Mouse (Mus musculus): ENCODE measurements around the gene Itgad. TPM values are rescaled to one million over a fixed set of nuclear protein-coding genes. Genes with fewer than 3 reads are reported as not detected.

The Itgad gene
- polyA plus RNA-seq (2014; fragmentation: Illumina TruSeq; extraction: RNeasy Lipid Tissue Mini Kit (QIAGEN cat#74804); ENCODE audit: low read depth, low replicate concordance): not detected

DNA sequence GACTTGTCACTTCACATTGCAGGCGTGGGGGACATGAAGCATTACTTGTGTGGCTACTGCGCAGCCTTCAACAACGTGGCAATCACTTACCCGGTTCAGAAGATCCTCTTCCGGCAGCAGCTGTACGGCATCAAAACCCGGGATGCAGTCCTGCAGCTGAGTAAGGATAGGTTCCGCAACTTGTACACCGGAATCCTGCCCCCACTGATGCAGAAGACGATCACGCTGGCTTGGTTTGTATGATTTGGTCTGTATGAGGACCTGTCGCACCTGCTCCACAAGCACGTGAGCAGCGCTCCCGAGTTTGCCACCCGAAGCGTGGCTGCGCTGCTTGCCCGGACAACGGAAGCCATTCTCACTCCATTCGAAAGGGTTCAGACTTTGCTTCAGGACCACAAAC, at the start of gene Itgad:
TSS of gene Itgad (plus strand) at position 301 of the 400 bp plus-strand sequence.

DNA sequence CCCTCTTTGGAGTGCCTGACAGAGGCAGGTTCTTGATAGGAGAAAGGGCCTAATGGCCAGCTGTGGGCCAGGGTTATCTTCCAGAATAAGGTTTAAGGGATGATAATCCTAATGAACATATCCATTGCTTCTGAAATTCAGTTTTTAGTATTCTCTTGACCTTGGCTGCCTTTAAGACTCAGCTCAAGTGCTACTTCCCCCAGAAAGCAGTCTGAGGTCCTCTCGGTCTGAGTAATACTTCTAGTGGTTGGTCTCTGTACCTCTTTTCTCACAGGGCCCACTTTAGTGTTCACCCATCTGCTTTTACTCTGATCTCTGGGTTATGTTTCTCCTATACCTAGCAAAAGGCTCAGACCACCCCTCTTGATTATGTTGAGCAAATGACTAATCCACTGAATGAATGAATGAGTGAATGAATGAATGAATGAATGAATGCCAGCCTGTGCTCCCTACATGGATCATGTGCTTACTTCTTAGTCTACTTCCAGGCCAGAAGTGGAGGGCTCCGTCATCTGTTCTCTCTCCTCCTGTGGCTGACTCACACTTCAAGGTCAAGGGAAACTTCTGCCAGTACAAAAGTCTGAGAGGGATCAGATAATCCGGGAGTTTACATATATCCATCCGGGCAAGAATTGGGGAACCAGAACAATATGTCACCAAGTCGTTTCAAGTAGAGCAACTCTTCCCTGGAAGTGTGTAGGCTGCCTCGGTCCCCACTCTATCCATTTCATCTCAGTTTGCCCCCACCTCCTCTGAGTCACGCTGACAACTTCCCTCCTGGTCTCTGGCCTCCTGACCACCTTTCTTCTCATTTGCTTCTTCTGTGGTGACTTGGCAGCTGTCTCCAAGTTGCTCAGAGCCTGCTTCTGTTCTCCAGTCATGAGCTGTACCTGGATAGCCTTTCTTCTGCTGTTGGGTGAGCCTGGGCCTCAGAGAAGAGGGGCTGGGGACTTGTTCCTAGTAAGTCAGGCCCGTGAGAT, 25.1 kb upstream of the Itgad start, which contains the start of gene Itgax:
TSS of gene Itgax (plus strand) at position 807 of the 980 bp plus-strand sequence.

DNA sequence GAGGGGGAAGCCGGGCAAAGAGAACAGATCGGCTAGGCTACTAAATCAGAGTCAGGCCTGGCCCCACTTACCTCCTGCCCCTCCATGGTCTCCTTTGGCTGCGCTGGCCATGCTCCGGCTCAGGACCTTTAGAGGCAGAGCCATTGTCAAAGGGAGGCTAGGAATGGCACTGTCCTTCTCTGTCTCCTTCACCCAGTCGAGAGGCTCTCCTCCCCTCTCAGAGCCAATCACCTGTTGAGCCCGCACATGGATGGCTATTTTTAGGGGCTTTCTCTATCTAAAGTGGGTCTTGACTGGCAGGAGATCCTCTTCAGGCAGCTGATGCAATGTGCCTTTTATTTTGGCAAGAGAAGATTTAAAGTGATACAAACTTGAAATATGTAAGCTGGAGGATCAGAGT, 52.0 kb downstream of the Itgad start, which contains the start of gene Cox6a2:
TSS of gene Cox6a2 (minus strand) at position 236 of the 400 bp plus-strand sequence.

DNA sequence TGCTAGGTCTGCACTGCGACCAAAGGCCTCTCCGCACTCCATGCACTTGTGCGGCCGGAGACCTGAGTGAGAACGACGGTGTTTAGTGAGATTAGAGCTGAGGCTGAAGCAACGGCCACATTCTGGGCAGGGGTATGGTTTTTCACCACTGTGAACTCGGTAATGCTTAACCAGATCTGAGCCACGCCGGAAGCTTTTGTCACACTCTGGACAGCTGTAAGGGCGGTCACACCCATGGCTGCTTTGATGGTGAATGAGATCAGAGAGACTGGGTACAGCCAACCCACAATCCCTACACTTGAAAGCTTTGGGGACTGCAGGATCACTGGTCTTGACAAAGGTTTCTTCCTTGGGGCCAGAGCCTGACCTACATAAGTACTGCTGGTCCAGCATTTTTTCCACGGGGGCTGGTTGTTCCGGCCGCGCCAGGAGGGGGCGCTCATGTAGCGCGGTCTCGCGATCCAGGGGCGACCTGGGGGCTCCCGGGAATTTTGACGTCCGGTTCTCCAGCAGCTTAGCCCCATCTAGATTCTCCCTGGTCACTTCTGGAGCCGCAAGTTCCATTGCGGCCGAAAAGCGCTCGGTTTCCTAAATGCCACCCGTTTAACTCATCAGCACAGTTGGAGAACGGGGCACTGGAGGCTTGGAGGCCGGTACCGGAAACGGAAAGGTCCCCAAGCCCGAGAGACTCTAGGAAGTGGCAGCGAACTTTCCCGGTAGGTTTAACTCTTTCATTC, 82.8 kb downstream of the Itgad start, which contains the start of gene Armc5:
TSS of gene Armc5 (plus strand) at position 487 of the 737 bp plus-strand sequence.

DNA sequence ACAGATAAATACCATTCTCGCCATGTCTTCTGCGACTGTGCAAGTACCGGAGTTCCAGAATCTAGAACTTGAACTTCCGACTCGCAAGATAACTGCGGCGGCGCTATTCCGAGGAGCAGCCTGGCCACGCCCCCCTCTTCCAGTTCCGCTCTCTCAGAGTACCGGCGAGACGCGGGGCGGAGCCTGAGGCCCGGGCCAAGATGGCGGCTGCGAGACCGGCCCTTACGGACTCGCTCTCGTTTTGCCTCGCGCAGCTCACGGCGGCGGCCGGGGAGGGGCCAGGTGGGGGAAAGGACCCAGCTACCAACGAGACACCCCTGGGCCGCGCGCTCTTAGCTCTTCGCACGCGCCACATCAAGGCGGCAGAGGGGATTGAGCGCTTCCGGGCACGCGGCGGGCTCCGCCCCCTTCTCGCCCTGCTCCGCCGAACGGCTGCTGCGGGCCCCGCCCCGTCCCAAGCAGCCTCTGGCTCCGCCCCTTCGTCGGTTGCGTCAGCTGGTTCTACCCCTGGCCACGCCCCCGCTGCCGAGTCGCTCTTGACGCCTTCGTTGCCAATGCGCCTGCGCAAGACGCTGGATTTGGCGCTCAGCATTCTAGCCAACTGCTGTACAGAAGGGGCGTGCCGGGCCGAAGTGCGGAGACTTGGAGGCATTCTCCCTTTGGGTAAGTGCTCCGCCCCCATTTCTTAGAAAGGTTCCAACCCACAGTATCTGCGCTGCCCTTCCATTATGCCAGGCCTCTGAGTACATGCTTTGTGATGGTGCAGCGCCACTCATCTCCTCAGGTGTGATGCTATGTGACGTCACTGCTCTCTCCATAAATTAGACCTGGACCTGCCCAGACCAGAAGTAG, 84.0 kb downstream of the Itgad start, which contains the start of gene 9130023H24Rik:
TSS of gene 9130023H24Rik (minus strand) at position 105 of the 852 bp plus-strand sequence.

DNA sequence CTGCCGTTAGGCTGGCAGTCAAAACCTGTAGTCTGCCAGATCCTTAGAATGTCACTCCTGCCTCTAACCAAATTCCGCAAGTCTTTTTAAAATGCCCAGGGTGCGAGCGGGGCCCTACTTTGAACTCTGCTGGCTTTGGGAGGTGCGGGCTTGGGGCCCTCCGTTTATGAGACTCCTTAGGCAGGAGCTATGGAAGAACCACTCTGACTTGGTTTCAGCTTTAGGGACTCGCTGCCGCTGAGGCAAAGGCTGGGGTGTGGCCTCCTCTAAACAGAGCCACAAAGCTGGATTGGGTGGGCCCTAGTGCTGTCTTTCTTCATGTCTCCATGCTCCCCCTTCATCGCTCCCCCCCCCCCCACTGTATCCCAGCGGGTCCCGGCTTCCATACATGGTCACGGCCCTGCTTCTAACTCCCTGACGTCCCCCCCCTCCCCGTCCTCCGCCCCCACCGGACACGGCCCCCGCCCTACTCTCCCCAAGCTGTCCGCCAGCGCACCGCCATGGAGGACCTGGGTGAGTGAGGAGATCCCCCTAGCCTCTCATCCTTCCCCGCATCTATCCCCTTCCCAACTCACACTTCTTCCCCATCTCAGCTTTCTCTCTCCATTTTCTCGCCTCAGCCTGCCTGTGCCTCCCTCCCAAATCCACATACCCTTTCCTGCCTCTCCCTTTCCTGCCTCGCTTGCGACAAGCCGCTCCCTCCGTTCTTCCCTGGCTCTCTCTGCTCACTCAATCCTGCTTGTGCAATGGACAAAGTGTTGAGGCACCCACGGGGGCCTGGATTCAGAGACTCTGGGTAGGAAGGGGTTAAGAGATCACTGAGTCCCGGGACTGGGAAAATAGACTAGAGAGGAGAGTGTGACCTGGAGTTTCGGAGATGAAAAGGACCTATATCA, 92.6 kb downstream of the Itgad start, which contains the start of gene Tgfb1i1:
TSS of gene Tgfb1i1 (plus strand) at position 317 of the 896 bp plus-strand sequence.

DNA sequence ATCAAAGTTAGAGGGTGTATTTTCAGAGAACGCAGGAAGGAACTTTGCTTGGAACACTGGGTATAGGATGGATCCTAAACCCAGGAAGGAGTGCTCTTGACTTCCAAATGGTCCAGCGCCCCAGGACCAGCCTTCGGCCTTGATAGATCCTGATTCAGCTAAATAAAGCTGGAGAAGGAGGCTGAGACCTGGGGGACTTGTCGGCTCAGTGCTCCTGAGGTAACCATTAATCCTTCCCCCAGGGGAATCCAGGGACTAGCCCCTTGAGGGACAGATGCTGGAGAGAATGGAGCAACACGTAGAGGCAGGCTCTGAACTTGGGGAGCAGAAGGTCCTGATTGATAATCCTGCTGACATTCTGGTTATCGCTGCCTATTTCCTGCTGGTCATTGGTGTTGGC, 111.2 kb downstream of the Itgad start, which contains the start of gene Slc5a2:
TSS of gene Slc5a2 (plus strand) at position 247 of the 400 bp plus-strand sequence.

Other genes starting within 250 kb of the Itgad start
- gene Kat8, start 241.9 kb upstream of the Itgad start, polyA plus RNA-seq (2014; fragmentation: Illumina TruSeq; extraction: RNeasy Lipid Tissue Mini Kit (QIAGEN cat#74804); ENCODE audit: low read depth, low replicate concordance): 8.5 TPM
- not detected for gene Prss8, start 224.3 kb upstream of the Itgad start, polyA plus RNA-seq (2014; fragmentation: Illumina TruSeq; extraction: RNeasy Lipid Tissue Mini Kit (QIAGEN cat#74804); ENCODE audit: low read depth, low replicate concordance)
- gene Prss36, start 207.7 kb upstream of the Itgad start, polyA plus RNA-seq (2014; fragmentation: Illumina TruSeq; extraction: RNeasy Lipid Tissue Mini Kit (QIAGEN cat#74804); ENCODE audit: low read depth, low replicate concordance): not detected
- gene Fus, start 186.9 kb upstream of the Itgad start, polyA plus RNA-seq (2014; fragmentation: Illumina TruSeq; extraction: RNeasy Lipid Tissue Mini Kit (QIAGEN cat#74804); ENCODE audit: low read depth, low replicate concordance): 456 TPM
- gene Pycard, start 160.5 kb upstream of the Itgad start, polyA plus RNA-seq (2014; fragmentation: Illumina TruSeq; extraction: RNeasy Lipid Tissue Mini Kit (QIAGEN cat#74804); ENCODE audit: low read depth, low replicate concordance): 2.3 TPM
- gene Trim72, start 150.4 kb upstream of the Itgad start, polyA plus RNA-seq (2014; fragmentation: Illumina TruSeq; extraction: RNeasy Lipid Tissue Mini Kit (QIAGEN cat#74804); ENCODE audit: low read depth, low replicate concordance): not detected
- 4.1 TPM for gene Itgam, start 91.7 kb upstream of the Itgad start, polyA plus RNA-seq (2014; fragmentation: Illumina TruSeq; extraction: RNeasy Lipid Tissue Mini Kit (QIAGEN cat#74804); ENCODE audit: low read depth, low replicate concordance)
- not detected for gene Gm49368, start 91.7 kb upstream of the Itgad start, polyA plus RNA-seq (2014; fragmentation: Illumina TruSeq; extraction: RNeasy Lipid Tissue Mini Kit (QIAGEN cat#74804); ENCODE audit: low read depth, low replicate concordance)
- gene Itgax, start 24.8 kb upstream of the Itgad start, polyA plus RNA-seq (2014; fragmentation: Illumina TruSeq; extraction: RNeasy Lipid Tissue Mini Kit (QIAGEN cat#74804); ENCODE audit: low read depth, low replicate concordance): 0.99 TPM
- gene Cox6a2, start 52.0 kb downstream of the Itgad start, polyA plus RNA-seq (2014; fragmentation: Illumina TruSeq; extraction: RNeasy Lipid Tissue Mini Kit (QIAGEN cat#74804); ENCODE audit: low read depth, low replicate concordance): not detected
- gene Armc5, start 83.0 kb downstream of the Itgad start, polyA plus RNA-seq (2014; fragmentation: Illumina TruSeq; extraction: RNeasy Lipid Tissue Mini Kit (QIAGEN cat#74804); ENCODE audit: low read depth, low replicate concordance): 0.70 TPM
- gene 9130023H24Rik, start 83.7 kb downstream of the Itgad start, polyA plus RNA-seq (2014; fragmentation: Illumina TruSeq; extraction: RNeasy Lipid Tissue Mini Kit (QIAGEN cat#74804); ENCODE audit: low read depth, low replicate concordance): 5.8 TPM
- gene Tgfb1i1, start 92.4 kb downstream of the Itgad start, polyA plus RNA-seq (2014; fragmentation: Illumina TruSeq; extraction: RNeasy Lipid Tissue Mini Kit (QIAGEN cat#74804); ENCODE audit: low read depth, low replicate concordance): 3.3 TPM
- gene Slc5a2, start 111.3 kb downstream of the Itgad start, polyA plus RNA-seq (2014; fragmentation: Illumina TruSeq; extraction: RNeasy Lipid Tissue Mini Kit (QIAGEN cat#74804); ENCODE audit: low read depth, low replicate concordance): not detected
- gene BC017158, start 143.8 kb downstream of the Itgad start, polyA plus RNA-seq (2014; fragmentation: Illumina TruSeq; extraction: RNeasy Lipid Tissue Mini Kit (QIAGEN cat#74804); ENCODE audit: low read depth, low replicate concordance): 4.4 TPM